Mouse (Mus musculus): ENCODE measurements around the gene Gm49396. TPM values are rescaled to one million over a fixed set of nuclear protein-coding genes. Genes with fewer than 3 reads are reported as not detected.

The Gm49396 gene
- polyA plus RNA-seq, 2 experiments = 0.99 to 1.4 TPM

GRCm38 (mm10) chr7:30607706-30608309, 44.7 kb downstream of the Gm49396 start:
- 9% methylated on average over 8 of the region's 8 CpGs for WGBS (ENCODE audit: insufficient replicate concordance)
- H3K27ac ChIP-seq = no peak overlapping the region
- H3K36me3 ChIP-seq (replicated peaks; ENCODE audit: control insufficient read depth, insufficient read depth, low read depth) = no peaks in the 10 kb centered on the region
- DNase-seq (ENCODE audit: low read depth in 3 of 3, low spot score in 3 of 3) (no peak), ATAC-seq (ENCODE audit: insufficient read depth) (no peak)
- H3K9me3 ChIP-seq (ENCODE audit: control insufficient read depth, low read length) = no peaks in the 10 kb centered on the region
- H3K4me2 ChIP-seq (ENCODE audit: low read depth) = no peak overlapping the region
- H3K4me1 ChIP-seq (replicated peaks; ENCODE audit: control insufficient read depth in 2 of 2, insufficient read depth in 2 of 2, low read length in 1 of 2) = no peaks in the 10 kb centered on the region
- TF ChIP-seq CTCF (IDR thresholded peaks at IDR 0.05; ENCODE audit: low read depth) (peak; percentile 86), EP300 (IDR thresholded peaks at IDR 0.05; ENCODE audit: low read depth) (no peak)
- H3K4me3 ChIP-seq (ENCODE audit: insufficient read depth in 1 of 2, low read depth in 2 of 2, low read length in 2 of 2) = no peak overlapping the region
- H3K9ac ChIP-seq (replicated peaks) = no peak overlapping the region
- no peaks in the 10 kb centered on the region for H3K27me3 ChIP-seq (ENCODE audit: control insufficient read depth, insufficient read depth, low read length)

- Histone ChIP-seq H3K9ac (replicated peaks) (no peak overlapping the region), H3K36me3 (replicated peaks; ENCODE audit: control insufficient read depth, insufficient read depth, low read depth) (no peaks in the 10 kb centered on the region), H3K4me3 (ENCODE audit: insufficient read depth in 1 of 2, low read depth in 2 of 2, low read length in 2 of 2) (no peak overlapping the region), H3K27ac (no peak overlapping the region), H3K27me3 (ENCODE audit: control insufficient read depth, insufficient read depth, low read length) (no peaks in the 10 kb centered on the region), H3K9me3 (ENCODE audit: control insufficient read depth, low read length) (no peaks in the 10 kb centered on the region), H3K4me2 (ENCODE audit: low read depth) (no peak overlapping the region), H3K4me1 (replicated peaks; ENCODE audit: control insufficient read depth in 2 of 2, insufficient read depth in 2 of 2, low read length in 1 of 2) (no peaks in the 10 kb centered on the region)
- DNase-seq (ENCODE audit: low read depth in 3 of 3, low spot score in 3 of 3) = no peak
- ATAC-seq (ENCODE audit: insufficient read depth) = no peak
- TF ChIP-seq EP300 (IDR thresholded peaks at IDR 0.05; ENCODE audit: low read depth) = no peak
- TF ChIP-seq CTCF (IDR thresholded peaks at IDR 0.05; ENCODE audit: low read depth) = no peak
- 53% methylated on average over 16 of the region's 16 CpGs for WGBS (ENCODE audit: insufficient replicate concordance)
These were observed 45.3 kb downstream of the Gm49396 start for GRCm38 (mm10) chr7:30608476-30608875.

GRCm38 (mm10) chr7:30610043-30610442, 46.9 kb downstream of the Gm49396 start:
- TF ChIP-seq EP300 (IDR thresholded peaks at IDR 0.05; ENCODE audit: low read depth) = no peak
- no peak for TF ChIP-seq CTCF (IDR thresholded peaks at IDR 0.05; ENCODE audit: low read depth)
- no peak for DNase-seq (ENCODE audit: low read depth in 3 of 3, low spot score in 3 of 3)
- no peak overlapping the region for H3K4me3 ChIP-seq (ENCODE audit: insufficient read depth in 1 of 2, low read depth in 2 of 2, low read length in 2 of 2)
- H3K27me3 ChIP-seq (ENCODE audit: control insufficient read depth, insufficient read depth, low read length) = no peaks in the 10 kb centered on the region
- ATAC-seq (ENCODE audit: insufficient read depth) = no peak
- H3K9me3 ChIP-seq (ENCODE audit: control insufficient read depth, low read length) = no peaks in the 10 kb centered on the region
- no peak overlapping the region for H3K9ac ChIP-seq (replicated peaks)
- no peaks in the 10 kb centered on the region for H3K4me1 ChIP-seq (replicated peaks; ENCODE audit: control insufficient read depth in 2 of 2, insufficient read depth in 2 of 2, low read length in 1 of 2)
- H3K27ac ChIP-seq = no peak overlapping the region
- H3K36me3 ChIP-seq (replicated peaks; ENCODE audit: control insufficient read depth, insufficient read depth, low read depth) = no peaks in the 10 kb centered on the region
- WGBS (ENCODE audit: insufficient replicate concordance) = 33% methylated on average over 7 of the region's 7 CpGs
- no peak overlapping the region for H3K4me2 ChIP-seq (ENCODE audit: low read depth)

DNA sequence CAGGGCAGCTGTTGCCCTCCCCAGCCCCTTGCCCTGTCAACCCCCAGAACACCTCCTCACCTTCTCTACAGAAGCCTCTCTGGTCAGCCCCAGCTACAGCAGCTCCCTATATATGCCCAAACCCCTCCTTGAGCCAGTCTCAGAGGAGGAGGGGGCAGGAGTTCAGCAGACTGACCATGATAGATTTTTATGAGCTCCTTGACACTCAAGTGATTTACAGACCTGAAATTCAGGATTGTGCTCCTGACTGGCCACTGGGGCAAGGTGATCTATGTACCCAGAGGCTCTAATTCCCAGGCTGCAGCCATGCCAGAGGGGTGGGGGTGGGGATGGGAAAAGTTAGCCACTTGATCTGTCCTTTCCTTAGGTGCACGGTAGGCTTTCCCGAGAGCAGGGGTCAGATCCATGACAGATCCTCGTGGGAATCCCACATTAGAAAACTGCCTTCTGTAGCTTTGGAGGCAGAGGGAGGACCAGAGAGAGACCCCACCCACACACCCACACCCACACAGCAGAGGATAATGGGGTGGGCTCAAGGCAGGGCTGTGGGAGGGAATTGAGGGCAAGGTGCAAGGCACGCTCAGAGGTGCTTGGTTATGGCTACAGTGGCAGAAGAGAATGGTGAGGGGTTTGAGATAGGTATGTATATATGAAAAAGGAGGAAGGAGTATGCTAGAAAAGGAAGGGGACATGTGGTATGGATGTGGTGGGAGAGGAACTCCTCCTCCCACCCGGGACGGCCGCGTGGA, 49.7 kb downstream of the Gm49396 start, which contains the start of gene Upk1a:
Upk1a (minus strand) TSS at position 194 of the 749 bp plus-strand sequence.
- DNase-seq (ENCODE audit: low read depth in 3 of 3, low spot score in 3 of 3) (no peak), ATAC-seq (ENCODE audit: insufficient read depth) (no peak)
- H3K9ac ChIP-seq (replicated peaks) = no peak within 1 kb of the TSS
- H3K4me3 ChIP-seq (ENCODE audit: insufficient read depth in 1 of 2, low read depth in 2 of 2, low read length in 2 of 2) = no peak within 1 kb of the TSS
- no peaks in the 10 kb centered on the region for H3K9me3 ChIP-seq (ENCODE audit: control insufficient read depth, low read length)
- TF ChIP-seq EP300 (IDR thresholded peaks at IDR 0.05; ENCODE audit: low read depth) (no peak), CTCF (IDR thresholded peaks at IDR 0.05; ENCODE audit: low read depth) (no peak)
- peaks cover 0 to 5% of the 10 kb centered on the region in 2 experiments; a peak in 2 of 4 replicates for H3K4me1 ChIP-seq (replicated peaks; ENCODE audit: control insufficient read depth in 2 of 2, insufficient read depth in 2 of 2, low read length in 1 of 2)
- WGBS (ENCODE audit: insufficient replicate concordance) = 71% methylated on average over 8 of the region's 8 CpGs
- no peak within 1 kb of the TSS for H3K27ac ChIP-seq
- H3K36me3 ChIP-seq (replicated peaks; ENCODE audit: control insufficient read depth, insufficient read depth, low read depth) = peaks cover 6% of the 10 kb centered on the region; the same call in 1 of the 2 replicates
- no peak within 1 kb of the TSS for H3K4me2 ChIP-seq (ENCODE audit: low read depth)
- H3K27me3 ChIP-seq (ENCODE audit: control insufficient read depth, insufficient read depth, low read length) = no peaks in the 10 kb centered on the region

DNA sequence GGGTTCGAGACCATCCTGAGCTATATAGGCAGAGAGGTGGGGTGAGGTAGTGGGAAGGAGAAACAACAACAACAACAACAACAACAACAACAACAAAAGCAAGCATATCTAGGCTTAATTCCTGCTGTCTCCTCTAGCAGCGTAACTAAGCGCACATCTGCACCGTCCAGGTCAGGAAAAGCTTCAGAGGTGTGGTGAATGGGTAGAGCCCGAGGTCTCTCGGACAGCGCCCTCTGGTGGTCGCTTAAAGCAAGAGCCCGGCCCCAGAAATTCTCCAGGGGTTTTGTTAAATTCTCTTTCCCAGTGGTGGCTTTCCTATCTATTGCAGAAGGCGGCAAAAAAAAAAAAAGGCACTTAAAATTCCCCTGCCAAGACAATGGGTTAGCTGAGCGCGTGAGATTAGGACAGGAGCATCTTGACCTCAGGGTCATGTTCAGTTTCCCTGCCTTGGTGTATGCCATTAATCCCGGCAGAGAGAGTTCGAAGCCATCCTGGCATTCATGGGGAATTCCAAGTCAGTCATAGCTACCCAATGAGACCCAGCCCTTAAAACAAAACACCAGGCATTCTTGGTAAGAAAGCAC, 50.5 kb downstream of the Gm49396 start:
- peak; percentile 85 for TF ChIP-seq CTCF (IDR thresholded peaks at IDR 0.05; ENCODE audit: low read depth)
- no peak for TF ChIP-seq EP300 (IDR thresholded peaks at IDR 0.05; ENCODE audit: low read depth)
- ATAC-seq (ENCODE audit: insufficient read depth) (peak; percentile 48; the same call in 1 of the 2 replicates), DNase-seq (ENCODE audit: low read depth in 3 of 3, low spot score in 3 of 3) (peak in 1 of 3 experiments; percentile 47)
- Histone ChIP-seq H3K27me3 (ENCODE audit: control insufficient read depth, insufficient read depth, low read length) (no peaks in the 10 kb centered on the region), H3K9me3 (ENCODE audit: control insufficient read depth, low read length) (no peaks in the 10 kb centered on the region), H3K4me1 (replicated peaks; ENCODE audit: control insufficient read depth in 2 of 2, insufficient read depth in 2 of 2, low read length in 1 of 2) (peaks cover 0 to 5% of the 10 kb centered on the region in 2 experiments; a peak in 2 of 4 replicates), H3K36me3 (replicated peaks; ENCODE audit: control insufficient read depth, insufficient read depth, low read depth) (peaks cover 7% of the 10 kb centered on the region), H3K9ac (replicated peaks) (no peak overlapping the region), H3K27ac (no peak overlapping the region), H3K4me3 (ENCODE audit: insufficient read depth in 1 of 2, low read depth in 2 of 2, low read length in 2 of 2) (no peak overlapping the region), H3K4me2 (ENCODE audit: low read depth) (no peak overlapping the region)
- 22% methylated on average over 14 of the region's 14 CpGs for WGBS (ENCODE audit: insufficient replicate concordance)
